Mouse (Mus musculus): ENCODE measurements around the gene Washc1. TPM values are rescaled to one million over a fixed set of nuclear protein-coding genes. Genes with fewer than 3 reads are reported as not detected.
A peak's percentile ranks its signal among the peaks of the same experiment; 100 is the strongest.
"Not testable (repeated sequence)": the region's sequence is repeated elsewhere in the genome, so short reads cannot be mapped to it uniquely, and the experiment has no call there.

Gene Washc1
- polyA plus RNA-seq, 1 experiment from 2014 or later = 31.8 TPM

DNA sequence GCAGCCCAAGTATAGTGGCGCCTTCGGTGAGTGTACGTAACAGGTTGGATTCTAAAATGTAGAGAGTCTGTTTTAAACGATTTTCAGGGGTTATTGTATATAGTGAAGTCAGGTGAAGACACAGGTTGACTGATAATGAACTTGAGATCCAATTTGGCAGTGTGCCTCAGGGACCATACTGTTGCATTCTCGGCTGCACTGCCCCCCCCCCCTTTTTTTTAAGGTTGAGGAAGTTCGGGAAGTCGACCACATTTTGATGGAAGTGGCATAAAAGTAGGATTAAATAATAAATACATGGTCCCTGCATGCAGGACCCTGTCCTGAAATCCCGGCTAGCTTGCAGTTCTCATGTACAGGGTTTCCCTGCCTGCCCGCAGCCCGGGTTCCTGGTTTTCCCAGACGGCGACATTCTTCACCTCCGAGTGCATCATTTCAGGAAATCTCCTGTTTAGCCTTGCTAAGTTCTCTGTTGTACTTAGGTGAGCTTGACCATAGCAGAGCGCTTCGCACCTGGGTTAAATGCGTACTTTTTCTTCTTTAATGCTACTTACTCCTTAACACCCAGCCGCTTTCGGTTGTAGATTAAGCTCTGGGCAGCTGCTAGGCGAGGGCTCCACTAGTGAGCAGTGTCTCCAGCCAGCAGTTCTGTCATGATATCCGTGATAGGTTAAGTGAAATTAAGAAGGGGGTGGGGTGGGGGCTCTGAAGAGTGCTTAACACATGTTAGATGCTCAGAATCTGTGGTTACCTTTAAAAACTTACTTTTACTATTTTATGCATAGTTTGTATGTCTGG lies 12.7 kb downstream of the Washc1 start:
- 3% methylated on average over 20 of the region's 20 CpGs for WGBS
- Histone ChIP-seq H3K9me3 (no peaks in the 10 kb centered on the region), H3K4me3 (peak overlapping the region; percentile 87), H3K27ac (peak overlapping the region; percentile 93), H3K36me3 (peaks cover 40% of the 10 kb centered on the region), H3K4me1 (replicated peaks) (peaks cover 18% of the 10 kb centered on the region), H3K27me3 (ENCODE audit: insufficient read depth, poor library complexity, severe bottlenecking) (no peaks in the 10 kb centered on the region)
- DNase-seq (ENCODE audit: low spot score) = peak; percentile 43

DNA sequence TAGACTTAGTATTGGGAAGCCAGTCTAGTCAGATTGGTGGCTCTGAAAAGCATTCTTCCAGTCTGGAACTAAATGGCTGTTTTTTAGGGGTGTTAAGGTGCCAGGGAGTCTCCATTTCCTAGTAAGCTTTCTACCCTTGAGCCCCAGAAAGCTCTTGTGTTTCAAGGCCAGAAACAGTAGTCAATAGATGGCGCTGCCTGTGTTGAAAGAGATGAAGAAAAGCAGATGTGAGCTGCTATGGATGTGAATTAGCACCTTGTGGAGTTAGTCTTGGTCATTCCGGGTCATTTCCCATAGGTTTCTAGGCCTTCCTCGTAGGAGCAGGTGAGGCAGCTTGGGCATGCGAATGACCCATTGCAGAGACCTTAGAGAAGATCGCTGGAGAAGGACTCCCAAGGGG lies 13.9 kb downstream of the Washc1 start:
- H3K4me3 ChIP-seq = 0 out of 2 replicates have a peak overlapping the region, but pooled peaks have one; percentile 87
- H3K4me1 ChIP-seq (replicated peaks) = peaks cover 18% of the 10 kb centered on the region
- H3K36me3 ChIP-seq = peaks cover 39% of the 10 kb centered on the region
- no peaks in the 10 kb centered on the region for H3K9me3 ChIP-seq
- H3K27me3 ChIP-seq (ENCODE audit: insufficient read depth, poor library complexity, severe bottlenecking) = no peaks in the 10 kb centered on the region
- no peak for DNase-seq (ENCODE audit: low spot score)
- no peak overlapping the region for H3K27ac ChIP-seq
- 67% methylated on average over 5 of the region's 5 CpGs for WGBS

DNA sequence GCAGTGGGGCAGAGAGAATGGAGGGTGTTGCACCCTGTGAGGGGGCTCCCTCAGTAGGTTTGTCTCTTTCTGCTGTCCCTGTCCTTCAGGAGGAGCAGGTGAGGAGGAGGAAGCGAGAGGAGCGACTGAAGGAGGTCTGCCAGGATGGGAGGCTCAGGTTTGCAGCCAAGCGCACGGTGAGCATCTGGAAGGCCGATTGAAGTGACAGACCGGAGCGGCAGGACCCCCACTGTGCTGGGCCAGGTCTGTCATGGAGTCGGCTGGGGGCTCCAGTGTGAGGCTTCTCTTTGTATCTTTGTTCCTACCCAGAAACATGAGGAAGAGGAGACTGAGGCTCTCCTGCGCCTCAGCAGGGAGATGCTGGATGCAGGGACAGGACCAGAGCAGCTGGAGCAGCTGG lies 19.0 kb downstream of the Washc1 start:
- Histone ChIP-seq H3K36me3 (peaks cover 89% of the 10 kb centered on the region), H3K27ac (no peak overlapping the region), H3K9me3 (no peaks in the 10 kb centered on the region), H3K4me3 (no peak overlapping the region), H3K27me3 (ENCODE audit: insufficient read depth, poor library complexity, severe bottlenecking) (no peaks in the 10 kb centered on the region), H3K4me1 (replicated peaks) (peaks cover 3% of the 10 kb centered on the region)
- 84% methylated on average over 9 of the region's 9 CpGs for WGBS
- no peak for DNase-seq (ENCODE audit: low spot score)

DNA sequence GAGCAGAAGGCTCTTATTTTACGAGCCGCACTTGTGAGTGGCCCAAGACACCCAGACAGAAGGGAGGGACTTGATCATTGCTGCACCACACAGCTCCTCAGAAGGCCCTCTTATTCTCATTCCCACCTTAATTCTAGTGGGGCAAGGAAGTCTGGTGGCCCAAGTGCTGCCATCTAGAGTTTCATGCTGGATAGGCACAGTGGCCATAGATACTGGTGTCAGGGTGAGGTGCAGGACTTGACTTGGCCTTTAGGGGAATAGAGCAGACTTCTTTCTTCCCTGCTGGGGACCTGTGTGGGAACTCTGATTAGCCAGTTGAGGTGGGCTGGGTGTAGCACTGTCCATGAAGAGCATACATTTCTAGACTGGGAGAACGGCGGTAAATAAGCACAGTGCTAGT lies 19.9 kb downstream of the Washc1 start:
- Histone ChIP-seq H3K36me3 (peaks cover 95% of the 10 kb centered on the region), H3K27me3 (ENCODE audit: insufficient read depth, poor library complexity, severe bottlenecking) (no peaks in the 10 kb centered on the region), H3K9me3 (no peaks in the 10 kb centered on the region), H3K4me1 (replicated peaks) (no peaks in the 10 kb centered on the region), H3K27ac (no peak overlapping the region), H3K4me3 (no peak overlapping the region)
- DNase-seq (ENCODE audit: low spot score) = no peak
- 93% methylated on average over 4 of the region's 4 CpGs for WGBS

DNA sequence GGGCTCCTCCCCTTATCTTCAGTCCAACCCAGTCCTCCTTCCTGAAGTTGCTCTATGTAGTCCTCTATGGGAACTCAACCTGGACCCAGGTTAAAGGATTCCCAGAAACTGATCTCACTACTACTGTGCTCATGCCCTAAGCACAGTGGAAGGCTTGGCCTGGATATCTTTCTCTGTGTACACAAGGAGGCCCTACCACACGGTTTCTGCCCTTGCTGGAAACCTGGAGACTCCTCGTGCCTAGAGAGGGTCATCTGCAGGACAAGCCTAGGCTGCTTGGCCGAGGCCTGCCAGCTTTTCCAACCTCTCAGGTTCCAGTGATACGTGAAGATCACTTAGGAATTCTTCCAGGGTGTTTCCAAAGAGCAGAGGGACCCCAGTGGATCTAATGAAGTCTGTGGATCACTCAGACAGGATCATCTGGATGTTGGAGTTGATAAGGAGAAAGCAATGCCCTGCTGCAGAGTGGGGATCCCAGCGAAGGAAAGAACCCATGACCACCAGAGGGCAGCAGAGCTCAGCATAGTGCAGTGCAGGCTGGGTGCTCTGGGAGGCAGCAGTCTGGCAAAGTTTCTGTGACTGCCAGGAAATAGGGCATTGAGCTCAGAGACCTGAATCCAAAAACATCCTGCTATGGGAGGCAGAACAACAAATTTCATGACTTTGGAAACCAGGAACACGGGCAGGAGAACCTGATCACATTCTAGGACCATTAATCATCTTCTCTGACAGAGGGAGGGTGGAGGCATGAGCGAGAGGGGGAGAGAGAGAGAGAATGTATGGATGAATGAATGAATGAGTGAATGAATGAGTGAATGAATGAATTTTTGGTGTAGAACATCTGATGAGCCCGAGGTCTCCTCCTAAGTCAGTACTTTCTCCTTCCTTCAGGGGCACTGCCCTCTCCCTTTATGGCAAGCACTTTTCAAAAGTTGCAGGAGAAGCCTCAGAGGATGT lies 41.6 kb downstream of the Washc1 start:
- H3K27ac ChIP-seq; DNase-seq (ENCODE audit: low spot score); H3K4me1 ChIP-seq (replicated peaks); H3K9me3 ChIP-seq; H3K27me3 ChIP-seq (ENCODE audit: insufficient read depth, poor library complexity, severe bottlenecking); H3K4me3 ChIP-seq: not testable (repeated sequence)
- WGBS = 83% methylated on average over 6 of the region's 8 CpGs
- peaks cover 52% of the 10 kb centered on the region for H3K36me3 ChIP-seq

DNA sequence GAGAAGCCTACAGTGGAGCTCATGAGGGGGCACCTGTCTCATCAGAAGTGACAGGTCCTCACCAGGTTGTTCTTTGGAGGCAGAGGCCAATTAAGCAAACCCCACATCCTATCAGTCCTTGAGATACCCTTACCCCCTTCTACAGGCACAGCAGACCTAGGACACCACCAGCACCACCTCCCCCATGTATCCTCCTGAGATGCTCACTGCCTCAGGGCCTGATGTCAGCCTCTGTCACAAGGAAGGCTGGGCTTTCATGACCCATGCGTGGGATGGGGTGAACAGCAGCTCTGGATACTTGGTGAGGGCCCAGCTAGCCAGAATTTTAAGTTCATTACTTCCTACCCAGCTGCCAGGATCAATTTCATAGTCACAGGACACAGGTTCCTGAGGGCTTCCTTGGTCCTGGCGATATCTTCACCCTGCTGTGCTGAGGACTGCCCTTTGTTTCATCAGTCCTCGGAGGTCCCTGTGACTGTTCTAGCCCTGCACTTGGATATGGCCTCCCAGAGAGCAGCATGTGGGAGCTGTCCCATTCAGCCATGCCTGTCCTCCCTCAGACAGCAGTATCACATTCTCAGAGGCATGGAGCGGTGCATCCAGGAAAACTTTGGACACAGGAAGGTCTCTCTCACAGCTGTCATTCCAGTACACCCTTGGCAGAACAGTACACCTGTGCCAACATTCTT lies 42.5 kb downstream of the Washc1 start:
- DNase-seq (ENCODE audit: low spot score); H3K4me1 ChIP-seq (replicated peaks); H3K27ac ChIP-seq; H3K9me3 ChIP-seq; H3K4me3 ChIP-seq; H3K27me3 ChIP-seq (ENCODE audit: insufficient read depth, poor library complexity, severe bottlenecking): not testable (repeated sequence)
- 88% methylated on average over 4 of the region's 4 CpGs for WGBS
- H3K36me3 ChIP-seq = peaks cover 43% of the 10 kb centered on the region

DNA sequence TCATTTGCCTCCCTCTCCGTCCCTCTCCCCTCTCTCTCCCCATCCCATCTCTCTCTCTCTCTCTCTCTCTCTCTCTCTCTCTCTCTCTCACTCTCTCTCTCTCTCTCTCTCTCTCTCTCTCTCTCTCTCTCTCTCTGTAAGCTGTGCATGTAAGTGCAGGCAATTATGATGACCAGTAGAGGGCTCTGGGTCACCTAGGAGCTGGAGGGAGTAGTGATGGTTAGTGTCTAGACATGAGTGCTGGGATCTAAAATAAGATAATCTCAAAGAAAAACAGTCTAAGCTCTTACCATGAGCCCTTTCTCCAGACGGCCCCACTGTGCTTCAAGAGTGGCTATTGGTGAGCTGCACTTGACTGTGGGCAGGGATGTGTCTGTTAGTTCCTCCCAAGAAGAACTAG lies 43.5 kb downstream of the Washc1 start:
- no peak for DNase-seq (ENCODE audit: low spot score)
- Histone ChIP-seq H3K27ac (no peak overlapping the region), H3K9me3 (no peaks in the 10 kb centered on the region), H3K27me3 (ENCODE audit: insufficient read depth, poor library complexity, severe bottlenecking) (no peaks in the 10 kb centered on the region), H3K36me3 (peaks cover 33% of the 10 kb centered on the region), H3K4me1 (replicated peaks) (no peaks in the 10 kb centered on the region), H3K4me3 (no peak overlapping the region)
- 73% methylated on average over 2 of the region's 2 CpGs for WGBS

DNA sequence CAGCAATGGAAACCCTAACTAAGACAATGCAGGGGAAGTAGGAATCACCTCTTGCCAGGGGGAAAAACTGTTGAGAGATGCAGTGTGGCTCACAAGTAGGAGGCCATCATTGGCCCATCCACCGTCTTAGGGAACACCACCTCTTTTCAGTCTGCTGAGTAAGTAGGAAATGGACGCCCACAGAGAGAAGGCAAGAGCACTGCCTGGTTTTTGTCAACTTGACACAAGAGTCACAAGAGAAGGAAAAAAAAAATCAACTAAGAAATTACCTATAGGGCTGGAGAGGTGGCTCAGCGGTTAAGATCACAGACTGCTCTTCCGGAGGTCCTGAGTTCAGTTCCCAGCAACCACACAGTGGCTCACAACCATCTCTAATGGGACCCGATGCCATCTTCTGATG lies 46.9 kb downstream of the Washc1 start:
- H3K27me3 ChIP-seq (ENCODE audit: insufficient read depth, poor library complexity, severe bottlenecking) = no peaks in the 10 kb centered on the region
- WGBS = 87% methylated on average over 5 of the region's 5 CpGs
- H3K9me3 ChIP-seq = peaks cover 27% of the 10 kb centered on the region

DNA sequence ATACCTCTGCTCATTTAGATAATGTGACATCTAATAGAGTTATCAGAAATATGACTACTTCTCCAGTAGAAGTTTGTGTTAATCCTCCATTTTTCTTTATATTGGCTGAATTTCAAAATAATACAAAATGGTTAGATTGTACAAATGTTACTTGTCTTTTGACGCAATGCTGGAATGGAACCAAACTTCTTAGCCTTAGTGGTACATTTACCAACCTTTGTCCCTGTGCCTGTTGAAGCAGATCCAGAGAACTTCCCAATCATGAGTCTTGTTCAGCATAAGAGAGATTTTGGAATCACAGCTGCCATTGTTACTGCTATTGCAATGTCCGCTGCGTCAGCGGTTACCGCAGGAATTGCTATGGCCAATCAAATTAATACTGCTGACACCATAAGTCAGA lies 55.8 kb downstream of the Washc1 start:
- 98% methylated on average over 5 of the region's 5 CpGs for WGBS

More for the DNA sequence above, 46.9 kb downstream of the Washc1 start:
- no peak overlapping the region for H3K27ac ChIP-seq
- H3K36me3 ChIP-seq = peaks cover 7% of the 10 kb centered on the region; the same call in 1 of the 2 replicates
- H3K4me1 ChIP-seq (replicated peaks) = no peaks in the 10 kb centered on the region
- DNase-seq (ENCODE audit: low spot score) = no peak
- no peak overlapping the region for H3K4me3 ChIP-seq

More for the DNA sequence above, 55.8 kb downstream of the Washc1 start:
- not testable (repeated sequence) for H3K27me3 ChIP-seq (ENCODE audit: insufficient read depth, poor library complexity, severe bottlenecking); H3K4me1 ChIP-seq (replicated peaks); H3K4me3 ChIP-seq; H3K27ac ChIP-seq; H3K36me3 ChIP-seq; DNase-seq (ENCODE audit: low spot score)
- H3K9me3 ChIP-seq = peaks cover 23% of the 10 kb centered on the region

Other genes starting within 250 kb of the Washc1 start
- 46.4 and 58.3 TPM in 2 replicates for gene Ralbp1, start 225.7 kb upstream of the Washc1 start, polyA plus RNA-seq (2016; fragmentation: Nextera tagmentation; extraction: Ambion mirVana)
- gene Twsg1, start 160.3 kb upstream of the Washc1 start, polyA plus RNA-seq (2016; fragmentation: Nextera tagmentation; extraction: Ambion mirVana) = 67.5 and 81.1 TPM in 2 replicates
- gene Ankrd12, start 34.5 kb upstream of the Washc1 start, polyA plus RNA-seq (2016; fragmentation: Nextera tagmentation; extraction: Ambion mirVana) = 15.9 and 20.2 TPM in 2 replicates
- 326 and 335 TPM in 2 replicates for gene Ndufv2, start 10.0 kb upstream of the Washc1 start, polyA plus RNA-seq (2016; fragmentation: Nextera tagmentation; extraction: Ambion mirVana)
- 22.8 and 26.9 TPM in 2 replicates for gene Ddx11, start 12.0 kb downstream of the Washc1 start, polyA plus RNA-seq (2016; fragmentation: Nextera tagmentation; extraction: Ambion mirVana)

Data from hindbrain, embryonic 10.5 days (tissue).